Mouse (Mus musculus): Measurements from ENCODE around the gene Draxin. TPM values are rescaled to one million over a fixed set of nuclear protein-coding genes. Genes with fewer than 3 reads are reported as not detected.
"Not testable (repeated sequence)": the region's sequence is repeated elsewhere in the genome, so short reads cannot be mapped to it uniquely, and the experiment has no call there.

The Draxin gene
- polyA plus RNA-seq, 1 experiment from 2014 or later = 3.8 TPM

- H3K4me2 ChIP-seq (ENCODE audit: low read depth, low read length, severe bottlenecking); H3K36me3 ChIP-seq (ENCODE audit: control insufficient read depth, insufficient read depth, low read length); H3K4me1 ChIP-seq (replicated peaks; ENCODE audit: control insufficient read depth, insufficient read depth, low read length); H3K9ac ChIP-seq (ENCODE audit: low read length); H3K27me3 ChIP-seq (ENCODE audit: control insufficient read depth, insufficient read depth, low read length); DNase-seq (ENCODE audit: low spot score); ATAC-seq (replicated peaks; ENCODE audit: low FRiP score); H3K9me3 ChIP-seq (ENCODE audit: control insufficient read depth, low read length); H3K27ac ChIP-seq (ENCODE audit: low read depth, low read length); H3K4me3 ChIP-seq (ENCODE audit: low read depth, low read length): not testable (repeated sequence)
- WGBS = 96% methylated on average over 3 of the region's 3 CpGs
Measured at GRCm38 (mm10) chr4:148050396-148050914, 80.0 kb downstream of the Draxin start.

Small RNA genes within 50 kb of the gene (microRNA-seq; reads per million reads assigned to microRNA genes)
- gene Mir7022 (ENCODE audit: insufficient number of aligned reads) = not detected

Other genes starting within 250 kb of the Draxin start
- 47.5 and 49.0 TPM in 2 replicates for gene Mfn2, start 226.0 kb downstream of the Draxin start, polyA plus RNA-seq (2014; fragmentation: Nextera tagmentation; extraction: Ambion mirVana)
- gene Plod1, start 193.9 kb downstream of the Draxin start, polyA plus RNA-seq (2014; fragmentation: Nextera tagmentation; extraction: Ambion mirVana) = 21.6 and 26.6 TPM in 2 replicates
- gene 2510039O18Rik, start 189.8 kb downstream of the Draxin start, polyA plus RNA-seq (2014; fragmentation: Nextera tagmentation; extraction: Ambion mirVana) = 16.3 and 16.7 TPM in 2 replicates
- not detected in 2 replicates for gene Nppb, start 144.9 kb downstream of the Draxin start, polyA plus RNA-seq (2014; fragmentation: Nextera tagmentation; extraction: Ambion mirVana)
- gene Nppa, start 130.0 kb downstream of the Draxin start, polyA plus RNA-seq (2014; fragmentation: Nextera tagmentation; extraction: Ambion mirVana) = 0.29 TPM in 1 of 2 replicates, not detected in the other
- gene Clcn6, start 91.9 kb downstream of the Draxin start, polyA plus RNA-seq (2014; fragmentation: Nextera tagmentation; extraction: Ambion mirVana) = 14.6 and 15.5 TPM in 2 replicates
- gene Mthfr, start 91.6 kb downstream of the Draxin start, polyA plus RNA-seq (2014; fragmentation: Nextera tagmentation; extraction: Ambion mirVana) = 25.5 and 27.6 TPM in 2 replicates
- gene Agtrap, start 42.7 kb downstream of the Draxin start, polyA plus RNA-seq (2014; fragmentation: Nextera tagmentation; extraction: Ambion mirVana) = 15.0 and 15.6 TPM in 2 replicates
- gene Mad2l2, start 314 bp downstream of the Draxin start, polyA plus RNA-seq (2014; fragmentation: Nextera tagmentation; extraction: Ambion mirVana) = 68.5 and 75.0 TPM in 2 replicates
- gene Fbxo6, start 21.4 kb upstream of the Draxin start, polyA plus RNA-seq (2014; fragmentation: Nextera tagmentation; extraction: Ambion mirVana) = 10.2 and 13.6 TPM in 2 replicates
- gene Fbxo44, start 29.8 kb upstream of the Draxin start, polyA plus RNA-seq (2014; fragmentation: Nextera tagmentation; extraction: Ambion mirVana) = 44.9 and 45.0 TPM in 2 replicates
- gene Fbxo2, start 29.9 kb upstream of the Draxin start, polyA plus RNA-seq (2014; fragmentation: Nextera tagmentation; extraction: Ambion mirVana) = 0.87 and 0.91 TPM in 2 replicates
- gene Disp3, start 157.3 kb upstream of the Draxin start, polyA plus RNA-seq (2014; fragmentation: Nextera tagmentation; extraction: Ambion mirVana) = 2.3 and 3.0 TPM in 2 replicates

All from forebrain, embryonic 11.5 days (tissue).